8 mouse cellular contexts compared by ENCODE assay signal in the genomic region with DNA sequence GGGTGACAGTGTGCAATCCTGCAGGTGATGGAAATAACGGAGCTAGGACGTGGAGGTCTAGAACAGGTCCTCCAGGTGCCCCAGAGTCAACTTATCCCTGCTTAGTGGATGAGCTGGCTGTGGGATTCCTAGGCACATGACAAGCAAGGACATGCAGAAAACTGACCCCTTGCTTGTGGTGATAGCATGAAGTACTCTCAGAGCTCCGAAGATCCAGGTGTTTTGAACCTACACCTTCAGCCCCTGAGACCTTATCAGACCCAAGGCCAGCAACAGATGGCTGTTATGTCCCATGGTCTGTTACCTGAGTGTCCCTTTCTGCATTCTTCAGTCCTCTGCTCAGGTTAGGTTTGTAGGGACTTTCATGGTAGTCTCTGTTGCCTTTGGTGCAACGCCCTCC. TPM values are rescaled to one million over a fixed set of nuclear protein-coding genes. Genes with fewer than 3 reads are reported as not detected.
DNase-seq lines count a peak whose midpoint lies in the region; ATAC-seq and TF ChIP-seq lines count a peak whose summit lies in the region.

No protein-coding gene starts in this region.

- intact Hi-C loops in gastrocnemius, postnatal 14 days (cut with DNase I; ENCODE audit: low total_unique reads), result no loop called here

- H3K4me1 ChIP-seq in lung, adult 2 months (ENCODE audit: control insufficient read depth, insufficient read depth, low read length), result peaks cover 12% of the 10 kb centered on the region
- H3K4me1 ChIP-seq in embryonic facial prominence, embryonic 14.5 days (ENCODE audit: control insufficient read depth, insufficient read depth, low read length), result peaks cover 32% of the 10 kb centered on the region
- H3K4me1 ChIP-seq in limb, embryonic 13.5 days, result peaks cover 68% of the 10 kb centered on the region
- H3K4me1 ChIP-seq in neural tube, embryonic 15.5 days, result peaks cover 50% of the 10 kb centered on the region

- peak overlapping the region; percentile 89 for H3K4me2 ChIP-seq in embryonic facial prominence, embryonic 14.5 days (ENCODE audit: low read depth, low read length)
- H3K4me2 ChIP-seq in limb, embryonic 13.5 days (replicated peaks), result peak overlapping the region; percentile 77
- peak overlapping the region; percentile 94 for H3K4me2 ChIP-seq in neural tube, embryonic 15.5 days

- no peaks in the 10 kb centered on the region for H3K27me3 ChIP-seq in embryonic facial prominence, embryonic 14.5 days (replicated peaks; ENCODE audit: control insufficient read depth, insufficient read depth, low read length)
- peaks cover 4% of the 10 kb centered on the region; the same call in 1 of the 2 replicates for H3K27me3 ChIP-seq in limb, embryonic 13.5 days
- no peaks in the 10 kb centered on the region for H3K27me3 ChIP-seq in neural tube, embryonic 15.5 days (replicated peaks)

- no peak overlapping the region for H3K27ac ChIP-seq in embryonic facial prominence, embryonic 14.5 days (replicated peaks; ENCODE audit: low read depth, low read length)
- H3K27ac ChIP-seq in limb, embryonic 13.5 days, result no peak overlapping the region
- peak overlapping the region; percentile 75 for H3K27ac ChIP-seq in neural tube, embryonic 15.5 days (replicated peaks)

- ATAC-seq in embryonic facial prominence, embryonic 14.5 days (ENCODE audit: low read depth), result peak; percentile 10; the same call in 1 of the 2 replicates
- ATAC-seq in limb, embryonic 13.5 days (ENCODE audit: low FRiP score, low read depth), result no peak
- ATAC-seq in neural tube, embryonic 15.5 days (ENCODE audit: low FRiP score), result peak; percentile 19; the same call in 1 of the 2 replicates
- no peak for ATAC-seq in activated CD4-positive, CD25-positive, alpha-beta regulatory T cell, adult 4 months

- H3K9me3 ChIP-seq in embryonic facial prominence, embryonic 14.5 days (ENCODE audit: control insufficient read depth, low read length), result no peaks in the 10 kb centered on the region
- H3K9me3 ChIP-seq in limb, embryonic 13.5 days, result no peaks in the 10 kb centered on the region
- no peaks in the 10 kb centered on the region for H3K9me3 ChIP-seq in neural tube, embryonic 15.5 days (replicated peaks)

- no peaks in the 10 kb centered on the region for H3K36me3 ChIP-seq in embryonic facial prominence, embryonic 14.5 days (ENCODE audit: control insufficient read depth, insufficient read depth, low read length)
- H3K36me3 ChIP-seq in limb, embryonic 13.5 days, result no peaks in the 10 kb centered on the region
- no peaks in the 10 kb centered on the region for H3K36me3 ChIP-seq in neural tube, embryonic 15.5 days

- WGBS in lung, adult 2 months, result 31% methylated on average over 4 of the region's 4 CpGs
- 59% methylated on average over 2 of the region's 4 CpGs for WGBS in embryonic facial prominence, embryonic 14.5 days
- 20% methylated on average over 4 of the region's 4 CpGs for WGBS in limb, embryonic 13.5 days
- 23% methylated on average over 4 of the region's 4 CpGs for WGBS in neural tube, embryonic 15.5 days

- peak overlapping the region; percentile 37 for H3K4me3 ChIP-seq in lung, adult 2 months (replicated peaks; ENCODE audit: extremely low read depth, low read depth, low read length)
- H3K4me3 ChIP-seq in embryonic facial prominence, embryonic 14.5 days (ENCODE audit: low read depth, low read length), result peak overlapping the region; percentile 77
- peak overlapping the region; percentile 67 for H3K4me3 ChIP-seq in limb, embryonic 13.5 days
- peak overlapping the region; percentile 82 for H3K4me3 ChIP-seq in neural tube, embryonic 15.5 days (replicated peaks)

- no peak for TF ChIP-seq CTCF in lung, adult 2 months (IDR thresholded peaks at IDR 0.05; ENCODE audit: insufficient read depth, low read length)

- DNase-seq in lung, adult 2 months, result no peak
- DNase-seq in lung, postnatal 14 days, result no peak
- DNase-seq in embryonic facial prominence, embryonic 14.5 days (ENCODE audit: low spot score), result no peak
- DNase-seq in gastrocnemius, postnatal 14 days, result no peak
- DNase-seq in spleen, postnatal 14 days (ENCODE audit: low spot score in 2 of 2), result no peak

- TF ChIP-seq POLR2A in lung, adult 2 months (IDR thresholded peaks at IDR 0.05; ENCODE audit: borderline replicate concordance, extremely low read depth, low read depth, low read length), result no peak

- H3K9ac ChIP-seq in embryonic facial prominence, embryonic 14.5 days (ENCODE audit: low read depth, low read length), result peak overlapping the region; percentile 83
- H3K9ac ChIP-seq in limb, embryonic 13.5 days, result peak overlapping the region; percentile 77
- H3K9ac ChIP-seq in neural tube, embryonic 15.5 days (replicated peaks), result peak overlapping the region; percentile 76

RNA-seq across cellular contexts. Expression of gene Serpine2, which starts 2.0 kb away (rescaled TPM):
- polyA plus RNA-seq in lung, adult 2 months (2012; rRNA removed), result 70.9 and 107 TPM in 2 replicates
- 287 and 300 TPM in 2 replicates for polyA plus RNA-seq in embryonic facial prominence, embryonic 14.5 days (2014; fragmentation: Nextera tagmentation; extraction: Ambion mirVana)
- 229 and 285 TPM in 2 replicates for polyA plus RNA-seq in limb, embryonic 13.5 days (2015; fragmentation: Nextera tagmentation; extraction: Ambion mirVana)
- 382 and 384 TPM in 2 replicates for polyA plus RNA-seq in neural tube, embryonic 15.5 days (2015; fragmentation: Nextera tagmentation; extraction: Ambion mirVana)
- total RNA-seq in gastrocnemius, postnatal 14 days (2021), result 10 to 100 TPM; 41.6 to 45.5 TPM
- 1 to 10 TPM; 1.5 to 3.1 TPM for polyA plus RNA-seq in activated CD4-positive, CD25-positive, alpha-beta regulatory T cell, adult 4 months (2017; shearing (Covaris generic))

Comparison
In these comparisons a context has a peak if more than half of its experiments do, and no peak if none do; other contexts are left out.
1. ATAC-seq: peak in embryonic facial prominence, embryonic 14.5 days (single experiment) and neural tube, embryonic 15.5 days (single experiment); none in limb, embryonic 13.5 days (single experiment) and activated CD4-positive, CD25-positive, alpha-beta regulatory T cell, adult 4 months (single experiment).
2. RNA of gene Serpine2, which starts 2.0 kb away (polyA plus RNA-seq): 382 to 384 TPM in neural tube, embryonic 15.5 days, 287 to 300 TPM in embryonic facial prominence, embryonic 14.5 days, 229 to 285 TPM in limb, embryonic 13.5 days and 70.9 to 107 TPM in lung, adult 2 months; 1.5 to 3.1 TPM in activated CD4-positive, CD25-positive, alpha-beta regulatory T cell, adult 4 months; every median in the first group is over 10 times any median in the second.
3. Peak in every context shown above with its lines, with median percentiles within 50 percentile points of each other: H3K4me3 ChIP-seq, H3K4me2 ChIP-seq and H3K9ac ChIP-seq.